Mouse (Mus musculus): ENCODE measurements around the gene Limch1.

The Limch1 gene

GRCm38 (mm10) chr5:66745390-66745995 is at the start of gene Limch1:
Gene Limch1, plus strand, starts transcription at chr5:66745827.
- DNase-seq (ENCODE audit: low read depth, low spot score): peak; percentile 84

GRCm38 (mm10) chr5:66697119-66697518 is 48.5 kb upstream of the Limch1 start:
- DNase-seq (ENCODE audit: low read depth, low spot score): peak; percentile 87

- DNase-seq (ENCODE audit: low read depth, low spot score): no peak
Observed at GRCm38 (mm10) chr5:66699911-66700310, 45.7 kb upstream of the Limch1 start.

GRCm38 (mm10) chr5:66701951-66702350 is 43.7 kb upstream of the Limch1 start:
- DNase-seq (ENCODE audit: low read depth, low spot score): no peak

GRCm38 (mm10) chr5:66703317-66704004 is 42.2 kb upstream of the Limch1 start:
- DNase-seq (ENCODE audit: low read depth, low spot score): no peak

- DNase-seq (ENCODE audit: low read depth, low spot score): no peak
Observed at GRCm38 (mm10) chr5:66707859-66708258, 37.8 kb upstream of the Limch1 start.

- DNase-seq (ENCODE audit: low read depth, low spot score): peak; percentile 79
Observed at GRCm38 (mm10) chr5:66710445-66711019, 35.1 kb upstream of the Limch1 start.

- DNase-seq (ENCODE audit: low read depth, low spot score): no peak
Observed at GRCm38 (mm10) chr5:66712801-66713200, 32.8 kb upstream of the Limch1 start.

GRCm38 (mm10) chr5:66715498-66715931 is 30.1 kb upstream of the Limch1 start:
- DNase-seq (ENCODE audit: low read depth, low spot score): no peak

- DNase-seq (ENCODE audit: low read depth, low spot score): no peak
Observed at GRCm38 (mm10) chr5:66717931-66718330, 27.7 kb upstream of the Limch1 start.

- DNase-seq (ENCODE audit: low read depth, low spot score): no peak
Observed at GRCm38 (mm10) chr5:66718413-66718812, 27.2 kb upstream of the Limch1 start.

- DNase-seq (ENCODE audit: low read depth, low spot score): no peak
Observed at GRCm38 (mm10) chr5:66718880-66719279, 26.7 kb upstream of the Limch1 start.

- no peak for DNase-seq (ENCODE audit: low read depth, low spot score)
Observed at GRCm38 (mm10) chr5:66720921-66721320, 24.7 kb upstream of the Limch1 start.

- DNase-seq (ENCODE audit: low read depth, low spot score): no peak
Observed at GRCm38 (mm10) chr5:66722586-66722985, 23.0 kb upstream of the Limch1 start.

GRCm38 (mm10) chr5:66723037-66723436 is 22.6 kb upstream of the Limch1 start:
- DNase-seq (ENCODE audit: low read depth, low spot score): no peak

GRCm38 (mm10) chr5:66723626-66724025 is 22.0 kb upstream of the Limch1 start:
- DNase-seq (ENCODE audit: low read depth, low spot score): no peak

GRCm38 (mm10) chr5:66729306-66729705 is 16.3 kb upstream of the Limch1 start:
- peak; percentile 39 for DNase-seq (ENCODE audit: low read depth, low spot score)

GRCm38 (mm10) chr5:66730621-66731301 is 14.9 kb upstream of the Limch1 start:
- DNase-seq (ENCODE audit: low read depth, low spot score): peak; percentile 95

GRCm38 (mm10) chr5:66731302-66731697 is 14.3 kb upstream of the Limch1 start:
- no peak for DNase-seq (ENCODE audit: low read depth, low spot score)

GRCm38 (mm10) chr5:66733556-66733955 is 12.1 kb upstream of the Limch1 start:
- no peak for DNase-seq (ENCODE audit: low read depth, low spot score)

GRCm38 (mm10) chr5:66739376-66739775 is 6.3 kb upstream of the Limch1 start:
- no peak for DNase-seq (ENCODE audit: low read depth, low spot score)

- peak; percentile 92 for DNase-seq (ENCODE audit: low read depth, low spot score)
Observed at GRCm38 (mm10) chr5:66745996-66746681, 512 bp downstream of the Limch1 start.
